Comparison of ENCODE assay signal across 21 mouse cellular contexts in the genomic region with DNA sequence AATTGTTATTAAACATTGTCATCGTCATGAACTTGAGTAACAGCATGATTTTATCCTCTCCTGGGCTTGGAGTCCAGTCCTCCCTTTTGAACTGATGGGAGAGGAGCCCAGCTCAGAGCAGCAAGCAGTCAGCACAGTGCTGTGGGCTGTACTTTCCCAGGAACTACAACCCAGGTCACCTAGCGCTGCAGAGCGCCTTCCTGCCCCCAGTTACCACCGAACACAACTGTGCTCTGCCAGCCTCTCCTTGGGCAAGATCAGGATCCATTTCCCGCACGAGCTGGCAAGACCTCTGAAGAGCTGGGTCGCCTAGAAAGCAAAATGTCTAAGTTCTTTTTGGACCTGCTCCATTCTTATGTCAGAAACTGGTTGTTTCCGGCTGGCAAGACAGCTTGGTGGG. TPM values are rescaled to one million over a fixed set of nuclear protein-coding genes. Genes with fewer than 3 reads are reported as not detected.
DNase-seq lines count a peak whose midpoint lies in the region; ATAC-seq lines count a peak whose summit lies in the region.
"Had no signal": no experiment of that assay in that cellular context is flagged by ENCODE, and none has a peak within 500 bp of the region (broad histone marks: within the 10 kb centered on the region; RNA-seq: fewer than 3 reads in every experiment).

No protein-coding gene starts in this region.

- 65% methylated on average over 8 of the region's 8 CpGs for WGBS in kidney, embryonic 16.5 days

- no peak overlapping the region for H3K4me3 ChIP-seq in kidney, embryonic 16.5 days (ENCODE audit: low read length)
- H3K4me3 ChIP-seq: embryonic facial prominence, embryonic 10.5 days; embryonic facial prominence, embryonic 12.5 days; forebrain, embryonic 13.5 days; forebrain, embryonic 15.5 days had no signal

- ATAC-seq in kidney, embryonic 16.5 days (ENCODE audit: low FRiP score, low TSS enrichment) = no peak
- ATAC-seq: forebrain, embryonic 13.5 days; forebrain, embryonic 15.5 days; forebrain, postnatal 0 days had no signal

- H3K9ac ChIP-seq in kidney, embryonic 16.5 days (replicated peaks; ENCODE audit: low read length) = no peak overlapping the region
- H3K9ac ChIP-seq: embryonic facial prominence, embryonic 12.5 days; forebrain, embryonic 13.5 days; forebrain, embryonic 15.5 days; forebrain, postnatal 0 days had no signal

- H3K9me3 ChIP-seq in kidney, embryonic 16.5 days (ENCODE audit: low read length) = no peaks in the 10 kb centered on the region; the same call in 1 of the 2 replicates
- H3K9me3 ChIP-seq: embryonic facial prominence, embryonic 10.5 days; embryonic facial prominence, embryonic 12.5 days; forebrain, embryonic 15.5 days had no signal

- no peaks in the 10 kb centered on the region for H3K27me3 ChIP-seq in kidney, embryonic 16.5 days (ENCODE audit: insufficient read depth, low read length)
- H3K27me3 ChIP-seq: embryonic facial prominence, embryonic 12.5 days; forebrain, embryonic 13.5 days; forebrain, embryonic 15.5 days had no signal

- no peak overlapping the region for H3K27ac ChIP-seq in kidney, embryonic 16.5 days (ENCODE audit: low read length)
- H3K27ac ChIP-seq: embryonic facial prominence, embryonic 10.5 days; embryonic facial prominence, embryonic 12.5 days; forebrain, embryonic 13.5 days; forebrain, embryonic 15.5 days had no signal

- no peaks in the 10 kb centered on the region for H3K36me3 ChIP-seq in kidney, embryonic 16.5 days (ENCODE audit: insufficient read depth, low read length)
- H3K36me3 ChIP-seq: embryonic facial prominence, embryonic 10.5 days; embryonic facial prominence, embryonic 12.5 days; forebrain, embryonic 15.5 days had no signal

- H3K4me1 ChIP-seq in kidney, embryonic 16.5 days (ENCODE audit: insufficient read depth, low read length) = no peaks in the 10 kb centered on the region
- H3K4me1 ChIP-seq: embryonic facial prominence, embryonic 10.5 days; embryonic facial prominence, embryonic 12.5 days; forebrain, embryonic 13.5 days; forebrain, embryonic 15.5 days had no signal

- H3K4me2 ChIP-seq in kidney, embryonic 16.5 days (replicated peaks; ENCODE audit: low read depth, low read length) = no peak overlapping the region
- H3K4me2 ChIP-seq: embryonic facial prominence, embryonic 12.5 days; forebrain, embryonic 13.5 days; forebrain, embryonic 15.5 days had no signal

- peak; percentile 69 for DNase-seq in heart, adult 11 months
- DNase-seq in heart, postnatal 4 days = no peak
- peak; percentile 92 for DNase-seq in adipocyte (ENCODE audit: low spot score)
- peak; percentile 61 for DNase-seq in fat pad, adult 2 months (ENCODE audit: extremely low read depth, low read depth, low spot score)
- no peak for DNase-seq in urinary bladder, postnatal 4 days (ENCODE audit: low spot score in 2 of 2)
- DNase-seq: adrenal gland, adult 8-10 months; adrenal gland, postnatal 36 days; cerebellum, adult 11-12 months; cerebellum, adult 2 months; cerebellum, adult 9-10 months; cerebellum, postnatal 10 days; cerebellum, postnatal 25 days; forebrain, postnatal 0 days had no signal

RNA-seq across cellular contexts. Expression of a gene that starts 17.4 kb away (rescaled TPM):
- not detected for total RNA-seq in heart, postnatal 4 days (2021)
- polyA plus RNA-seq in kidney, embryonic 16.5 days (2015; fragmentation: Nextera tagmentation; extraction: Ambion mirVana) = 0.05 TPM in 1 of 2 replicates, not detected in the other
- total RNA-seq: adrenal gland, adult 18-20 months; adrenal gland, adult 8-10 months; adrenal gland, postnatal 36 days; MEL had no signal
- polyA plus RNA-seq: C2C12; embryonic facial prominence, embryonic 12.5 days had no signal

RNA-seq across cellular contexts. Expression of a gene that starts 28.2 kb away (rescaled TPM):
- not detected for total RNA-seq in heart, postnatal 4 days (2021)
- polyA plus RNA-seq in kidney, embryonic 16.5 days (2015; fragmentation: Nextera tagmentation; extraction: Ambion mirVana) = 0.60 and 0.94 TPM in 2 replicates

RNA-seq across cellular contexts. Expression of a gene that starts 28.6 kb away (rescaled TPM):
- 10 to 100 TPM; 18.7 to 19.6 TPM for total RNA-seq in heart, postnatal 4 days (2021)
- polyA plus RNA-seq in kidney, embryonic 16.5 days (2015; fragmentation: Nextera tagmentation; extraction: Ambion mirVana) = 82.8 and 85.1 TPM in 2 replicates

RNA-seq across cellular contexts. Expression of a gene that starts 39.2 kb away (rescaled TPM):
- total RNA-seq in heart, postnatal 4 days (2021) = 10 to 100 TPM; 13.9 to 14.9 TPM
- 35.9 and 37.5 TPM in 2 replicates for polyA plus RNA-seq in kidney, embryonic 16.5 days (2015; fragmentation: Nextera tagmentation; extraction: Ambion mirVana)

Comparison
In these comparisons a context has a peak if more than half of its experiments do, and no peak if none do; other contexts are left out.
1. DNase-seq: peak in heart, adult 11 months (single experiment), adipocyte (single experiment) and fat pad, adult 2 months (single experiment); none in heart, postnatal 4 days (single experiment) and urinary bladder, postnatal 4 days (0 of 2).